Mouse (Mus musculus): ENCODE results near the gene Ier2. TPM values are rescaled to one million over a fixed set of nuclear protein-coding genes. Genes with fewer than 3 reads are reported as not detected.
A peak's percentile ranks its signal among the peaks of the same experiment; 100 is the strongest.

The Ier2 gene
- polyA plus RNA-seq, 1 experiment from 2014 or later, result 69.5 TPM

DNA sequence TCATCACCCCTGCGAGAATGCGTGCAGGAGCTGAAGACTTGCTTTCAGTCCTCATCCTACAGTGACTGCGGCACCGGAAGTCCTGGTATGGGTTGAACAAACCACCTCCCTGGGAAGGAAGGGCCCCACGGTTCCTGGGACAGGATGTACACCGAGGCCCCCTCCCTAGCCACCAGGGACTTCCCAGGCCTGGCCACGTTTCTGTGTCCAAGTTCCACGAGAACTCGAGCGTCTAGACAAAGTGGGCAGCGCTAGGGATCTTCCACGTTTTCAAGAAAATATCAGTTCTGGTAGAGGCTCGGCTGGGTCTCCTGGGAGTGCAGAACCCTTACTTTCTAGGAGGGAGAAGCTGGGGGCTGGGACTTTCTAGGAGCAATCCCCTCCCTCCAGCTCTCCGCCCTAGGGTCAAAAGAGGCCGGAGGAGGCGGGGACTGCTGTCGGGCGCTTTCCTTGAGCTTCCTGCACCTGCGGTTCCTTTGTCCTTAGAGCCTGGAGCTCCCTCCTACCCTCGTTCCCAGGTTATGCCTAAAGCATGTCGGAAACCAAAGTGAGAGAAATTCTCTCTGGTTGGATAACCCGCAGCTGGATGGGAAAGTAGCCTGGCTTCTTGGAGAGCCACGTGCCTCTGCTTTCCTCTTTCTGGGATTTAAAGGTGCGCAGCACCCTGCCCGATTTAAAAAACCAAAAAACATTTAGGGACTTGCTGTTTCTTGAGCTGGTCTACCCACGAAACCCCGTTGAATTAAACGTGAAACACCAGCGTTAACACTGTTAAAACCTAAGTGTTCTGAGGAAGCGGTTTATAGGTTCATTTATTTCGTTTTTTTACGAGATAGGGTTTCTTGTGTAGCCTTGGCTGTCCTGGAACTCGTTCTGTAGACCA is 2.5 kb downstream of the Ier2 start:
- Histone ChIP-seq H3K27me3 (ENCODE audit: control insufficient read depth, insufficient read depth, low read length) (no peaks in the 10 kb centered on the region), H3K36me3 (ENCODE audit: control insufficient read depth, insufficient read depth, low read length) (no peaks in the 10 kb centered on the region), H3K4me1 (ENCODE audit: control insufficient read depth, insufficient read depth, low read length) (peaks cover 42% of the 10 kb centered on the region), H3K4me3 (replicated peaks; ENCODE audit: low read length) (peak overlapping the region; percentile 81), H3K27ac (ENCODE audit: low read length) (peak overlapping the region; percentile 99), H3K9me3 (replicated peaks; ENCODE audit: control insufficient read depth, low read length) (no peaks in the 10 kb centered on the region), H3K9ac (ENCODE audit: low read length) (peak overlapping the region; percentile 94), H3K4me2 (ENCODE audit: low read depth, low read length) (peak overlapping the region; percentile 78)
- 3% methylated on average over 33 of the region's 33 CpGs for WGBS
- no peak for ATAC-seq (ENCODE audit: insufficient read depth, low FRiP score)

DNA sequence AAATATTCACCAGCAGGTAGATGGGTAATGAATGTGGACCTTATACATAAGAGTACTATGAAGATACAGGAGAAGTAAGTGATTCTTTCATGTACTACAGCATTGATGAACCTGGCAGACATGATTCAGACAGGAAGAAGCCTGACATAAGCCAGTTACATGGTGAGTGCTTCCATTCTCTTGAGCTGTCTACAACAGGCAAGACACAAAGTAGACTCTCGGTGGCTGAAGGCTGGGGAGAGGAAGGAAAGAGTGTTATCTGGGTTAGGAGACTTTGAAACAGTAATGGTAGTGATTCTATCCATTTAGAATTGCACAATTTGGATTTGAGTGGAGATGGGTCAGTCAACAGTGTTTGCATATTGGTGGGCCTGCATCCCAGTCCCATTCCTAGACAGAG is 3.7 kb downstream of the Ier2 start:
- Histone ChIP-seq H3K4me2 (ENCODE audit: low read depth, low read length) (peak overlapping the region; percentile 78; the same call in 1 of the 2 replicates), H3K4me1 (ENCODE audit: control insufficient read depth, insufficient read depth, low read length) (peaks cover 46% of the 10 kb centered on the region), H3K27me3 (ENCODE audit: control insufficient read depth, insufficient read depth, low read length) (no peaks in the 10 kb centered on the region), H3K9ac (ENCODE audit: low read length) (no peak overlapping the region), H3K27ac (ENCODE audit: low read length) (peak overlapping the region; percentile 99), H3K36me3 (ENCODE audit: control insufficient read depth, insufficient read depth, low read length) (no peaks in the 10 kb centered on the region), H3K9me3 (replicated peaks; ENCODE audit: control insufficient read depth, low read length) (no peaks in the 10 kb centered on the region), H3K4me3 (replicated peaks; ENCODE audit: low read length) (no peak overlapping the region)
- no peak for ATAC-seq (ENCODE audit: insufficient read depth, low FRiP score)
- WGBS, result 71% methylated on average over 1 of the region's 1 CpGs

DNA sequence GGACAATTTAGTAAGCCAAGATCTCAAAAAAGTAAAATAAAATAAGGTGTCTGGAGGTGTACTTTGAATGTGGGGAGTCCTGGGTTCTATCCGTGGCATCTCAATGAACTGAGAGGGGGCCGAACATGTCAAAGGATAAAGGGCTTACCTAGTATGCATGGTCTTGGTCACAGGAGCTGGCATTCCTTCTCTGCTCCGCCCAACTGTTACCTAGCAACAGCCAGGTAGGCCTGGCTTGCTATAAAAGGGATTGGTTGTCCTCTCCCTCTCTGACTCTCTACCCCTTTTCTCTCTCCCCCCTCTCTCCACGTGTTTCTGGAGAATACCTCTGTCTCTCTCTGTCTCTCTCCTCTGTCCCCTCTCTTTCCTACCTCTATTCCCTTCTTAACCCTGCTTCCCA is 5.0 kb downstream of the Ier2 start:
- Histone ChIP-seq H3K9me3 (replicated peaks; ENCODE audit: control insufficient read depth, low read length) (no peaks in the 10 kb centered on the region), H3K9ac (ENCODE audit: low read length) (no peak overlapping the region), H3K4me2 (ENCODE audit: low read depth, low read length) (peak overlapping the region; percentile 85; the same call in 1 of the 2 replicates), H3K27me3 (ENCODE audit: control insufficient read depth, insufficient read depth, low read length) (no peaks in the 10 kb centered on the region), H3K27ac (ENCODE audit: low read length) (peak overlapping the region; percentile 99), H3K4me1 (ENCODE audit: control insufficient read depth, insufficient read depth, low read length) (peaks cover 40% of the 10 kb centered on the region), H3K36me3 (ENCODE audit: control insufficient read depth, insufficient read depth, low read length) (no peaks in the 10 kb centered on the region), H3K4me3 (replicated peaks; ENCODE audit: low read length) (no peak overlapping the region)
- 38% methylated on average over 4 of the region's 4 CpGs for WGBS
- ATAC-seq (ENCODE audit: insufficient read depth, low FRiP score), result no peak

DNA sequence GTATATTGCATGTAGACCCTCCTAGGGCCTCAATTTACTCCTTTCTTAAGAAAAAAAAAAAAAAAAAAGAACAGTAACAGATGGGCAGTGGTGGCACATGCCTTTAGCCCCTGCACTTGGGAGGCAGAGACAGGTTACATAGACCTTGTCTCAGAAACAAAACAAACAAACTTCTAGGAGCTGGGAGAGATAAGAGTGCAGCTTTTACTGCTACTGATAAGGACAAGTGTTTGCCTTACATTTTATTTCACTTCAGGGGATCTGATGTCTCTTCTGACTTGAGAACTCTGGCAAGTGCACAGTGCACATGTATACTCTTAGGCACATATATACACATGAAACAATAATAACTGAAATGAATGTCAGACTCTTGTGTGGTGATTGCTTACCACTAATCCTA is 5.4 kb downstream of the Ier2 start:
- H3K4me3 ChIP-seq (replicated peaks; ENCODE audit: low read length), result peak overlapping the region; percentile 41
- no peak for ATAC-seq (ENCODE audit: insufficient read depth, low FRiP score)
- peak overlapping the region; percentile 99 for H3K27ac ChIP-seq (ENCODE audit: low read length)
- peak overlapping the region; percentile 83 for H3K9ac ChIP-seq (ENCODE audit: low read length)
- H3K36me3 ChIP-seq (ENCODE audit: control insufficient read depth, insufficient read depth, low read length), result no peaks in the 10 kb centered on the region
- peaks cover 40% of the 10 kb centered on the region for H3K4me1 ChIP-seq (ENCODE audit: control insufficient read depth, insufficient read depth, low read length)
- no peaks in the 10 kb centered on the region for H3K27me3 ChIP-seq (ENCODE audit: control insufficient read depth, insufficient read depth, low read length)
- peak overlapping the region; percentile 85 for H3K4me2 ChIP-seq (ENCODE audit: low read depth, low read length)
- H3K9me3 ChIP-seq (replicated peaks; ENCODE audit: control insufficient read depth, low read length), result no peaks in the 10 kb centered on the region

DNA sequence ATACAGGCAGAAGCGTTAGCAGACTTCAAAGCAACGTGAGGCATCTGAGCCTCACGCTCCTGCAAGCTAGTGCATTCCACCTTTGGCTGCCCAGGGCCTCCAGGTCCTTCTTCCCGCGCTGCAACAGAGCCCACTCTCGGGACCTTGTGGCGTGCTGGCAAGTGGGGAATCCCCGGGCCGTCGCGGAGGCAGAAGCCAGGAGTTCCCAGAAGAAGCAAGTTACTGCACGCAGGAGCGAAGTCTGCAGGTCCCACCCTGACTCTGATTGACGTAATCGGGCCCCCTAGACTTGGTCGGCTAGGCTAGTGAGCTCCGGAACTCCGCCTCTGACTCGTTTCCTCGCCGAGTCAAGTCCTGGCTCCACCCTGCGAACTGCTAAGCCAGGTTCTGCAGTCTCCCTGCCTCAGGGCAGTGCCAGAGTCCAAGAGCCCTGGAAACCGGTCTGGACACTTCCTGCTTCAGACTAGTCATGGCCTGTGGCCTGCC is 6.0 kb downstream of the Ier2 start:
- peak; percentile 85 for ATAC-seq (ENCODE audit: insufficient read depth, low FRiP score)
- H3K4me1 ChIP-seq (ENCODE audit: control insufficient read depth, insufficient read depth, low read length), result peaks cover 40% of the 10 kb centered on the region
- WGBS, result under 1% methylated on average over 23 of the region's 23 CpGs

DNA sequence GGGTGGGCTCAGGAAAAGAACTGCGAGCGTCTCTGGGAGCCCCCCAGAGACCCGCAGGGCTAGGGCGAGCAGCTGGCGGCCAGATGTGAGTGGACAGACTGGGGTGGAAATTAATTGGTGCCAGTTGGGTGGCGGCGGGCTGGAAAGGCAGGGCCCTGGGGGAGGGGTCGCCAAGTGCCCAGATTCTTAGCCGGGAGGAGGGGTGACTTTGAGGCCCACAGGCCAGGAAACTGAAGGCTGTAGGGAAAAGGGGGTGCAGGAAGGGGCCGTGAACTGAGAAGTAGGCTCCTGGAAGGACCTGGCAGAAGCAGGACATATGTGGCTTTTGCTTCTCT is 6.5 kb downstream of the Ier2 start:
- Histone ChIP-seq H3K36me3 (ENCODE audit: control insufficient read depth, insufficient read depth, low read length) (no peaks in the 10 kb centered on the region), H3K4me1 (ENCODE audit: control insufficient read depth, insufficient read depth, low read length) (peaks cover 40% of the 10 kb centered on the region), H3K27ac (ENCODE audit: low read length) (peak overlapping the region; percentile 99), H3K4me2 (ENCODE audit: low read depth, low read length) (peak overlapping the region; percentile 85), H3K27me3 (ENCODE audit: control insufficient read depth, insufficient read depth, low read length) (no peaks in the 10 kb centered on the region), H3K9me3 (replicated peaks; ENCODE audit: control insufficient read depth, low read length) (no peaks in the 10 kb centered on the region), H3K9ac (ENCODE audit: low read length) (peak overlapping the region; percentile 83), H3K4me3 (replicated peaks; ENCODE audit: low read length) (peak overlapping the region; percentile 41)
- ATAC-seq (ENCODE audit: insufficient read depth, low FRiP score), result no peak
- 1% methylated on average over 10 of the region's 10 CpGs for WGBS

More for the DNA sequence above, 6.0 kb downstream of the Ier2 start:
- Histone ChIP-seq H3K4me3 (replicated peaks; ENCODE audit: low read length) (peak overlapping the region; percentile 41), H3K27ac (ENCODE audit: low read length) (peak overlapping the region; percentile 99), H3K27me3 (ENCODE audit: control insufficient read depth, insufficient read depth, low read length) (no peaks in the 10 kb centered on the region), H3K9ac (ENCODE audit: low read length) (peak overlapping the region; percentile 83), H3K36me3 (ENCODE audit: control insufficient read depth, insufficient read depth, low read length) (no peaks in the 10 kb centered on the region), H3K4me2 (ENCODE audit: low read depth, low read length) (peak overlapping the region; percentile 85), H3K9me3 (replicated peaks; ENCODE audit: control insufficient read depth, low read length) (no peaks in the 10 kb centered on the region)

DNA sequence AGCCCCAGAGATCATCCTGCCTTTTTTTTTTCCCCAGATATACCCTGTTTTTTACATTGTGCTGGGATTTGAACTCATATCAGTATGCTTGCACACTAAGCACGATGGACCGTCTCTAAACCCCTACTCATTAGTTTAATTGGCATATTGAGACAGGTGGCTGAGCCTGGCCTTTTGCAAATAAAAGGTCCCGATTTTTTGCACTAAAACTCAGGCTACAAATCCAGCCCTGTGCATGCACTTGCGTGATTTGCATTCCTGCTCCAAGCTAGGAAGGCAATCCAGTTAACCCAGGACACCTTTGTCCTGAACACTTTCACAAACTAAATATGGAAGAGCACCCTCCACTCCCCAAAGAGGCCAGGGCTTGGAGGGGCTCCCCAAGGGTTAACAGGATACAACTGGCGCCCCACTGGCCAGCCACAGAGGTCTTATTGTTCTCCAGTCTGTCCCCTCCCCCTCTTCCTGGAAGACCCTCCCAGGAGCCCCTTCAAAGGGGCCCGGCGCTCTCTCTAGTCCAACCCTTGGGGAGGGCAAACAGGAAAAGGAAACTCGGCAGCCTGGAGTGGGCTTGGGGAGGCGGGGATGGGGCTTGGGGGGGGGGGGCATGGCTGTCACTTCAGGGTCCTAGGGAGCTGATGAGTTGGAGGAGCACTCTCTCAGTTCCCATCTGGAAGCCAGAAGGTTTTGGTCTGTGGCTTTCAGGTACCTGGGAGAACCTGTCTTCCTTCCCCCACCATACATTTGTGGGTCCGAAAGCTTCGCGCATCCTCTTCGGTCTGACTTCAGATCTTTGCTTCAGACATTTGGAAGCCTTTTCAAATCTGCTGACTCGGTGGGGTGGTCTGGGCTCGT is 7.1 kb downstream of the Ier2 start:
- WGBS, result 3% methylated on average over 15 of the region's 15 CpGs
- Histone ChIP-seq H3K9me3 (replicated peaks; ENCODE audit: control insufficient read depth, low read length) (no peaks in the 10 kb centered on the region), H3K4me1 (ENCODE audit: control insufficient read depth, insufficient read depth, low read length) (peaks cover 40% of the 10 kb centered on the region)

DNA sequence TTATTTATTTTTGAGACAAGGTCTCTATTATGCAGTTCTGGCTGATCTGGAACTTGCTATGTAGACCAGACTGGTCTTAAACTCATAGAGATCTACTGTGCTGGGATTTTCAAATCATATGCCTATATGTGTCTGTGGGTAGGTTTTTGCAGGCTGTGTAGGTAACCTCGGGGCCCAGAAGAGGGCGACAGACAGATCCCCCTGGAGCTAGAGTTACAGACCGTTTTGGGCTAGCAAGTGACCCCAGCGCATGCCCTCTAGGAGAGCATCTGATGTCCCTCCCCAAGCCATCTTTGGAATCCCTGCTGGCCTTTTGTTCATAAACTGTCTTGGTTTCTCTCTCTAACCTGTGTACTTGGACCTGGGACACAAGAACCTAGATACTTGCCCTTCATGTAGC is 8.1 kb downstream of the Ier2 start:
- Histone ChIP-seq H3K4me2 (ENCODE audit: low read depth, low read length) (no peak overlapping the region), H3K4me1 (ENCODE audit: control insufficient read depth, insufficient read depth, low read length) (peaks cover 38% of the 10 kb centered on the region), H3K27ac (ENCODE audit: low read length) (peak overlapping the region; percentile 99), H3K9ac (ENCODE audit: low read length) (no peak overlapping the region), H3K4me3 (replicated peaks; ENCODE audit: low read length) (no peak overlapping the region), H3K9me3 (replicated peaks; ENCODE audit: control insufficient read depth, low read length) (no peaks in the 10 kb centered on the region), H3K36me3 (ENCODE audit: control insufficient read depth, insufficient read depth, low read length) (no peaks in the 10 kb centered on the region), H3K27me3 (ENCODE audit: control insufficient read depth, insufficient read depth, low read length) (no peaks in the 10 kb centered on the region)
- 50% methylated on average over 4 of the region's 4 CpGs for WGBS
- no peak for ATAC-seq (ENCODE audit: insufficient read depth, low FRiP score)

More for the DNA sequence above, 7.1 kb downstream of the Ier2 start:
- Histone ChIP-seq H3K36me3 (ENCODE audit: control insufficient read depth, insufficient read depth, low read length) (no peaks in the 10 kb centered on the region), H3K4me3 (replicated peaks; ENCODE audit: low read length) (peak overlapping the region; percentile 41), H3K27me3 (ENCODE audit: control insufficient read depth, insufficient read depth, low read length) (no peaks in the 10 kb centered on the region), H3K27ac (ENCODE audit: low read length) (peak overlapping the region; percentile 99), H3K9ac (ENCODE audit: low read length) (peak overlapping the region; percentile 83), H3K4me2 (ENCODE audit: low read depth, low read length) (peak overlapping the region; percentile 85)
- ATAC-seq (ENCODE audit: insufficient read depth, low FRiP score), result peak; percentile 61; the same call in 1 of the 2 replicates

Data from stomach, embryonic 16.5 days (tissue).